Mouse (Mus musculus) left cerebral cortex, adult 8-10 months (tissue): Measurements from ENCODE around the gene Aldob. TPM values are rescaled to one million over a fixed set of nuclear protein-coding genes. Genes with fewer than 3 reads are reported as not detected.

Experiments used
- DNase-seq, 2 experiments: peaks; one replicate each; pipeline ENCODE4 v3.0.0; 2022; ENCODE audit warnings: low spot score in 2 of 2
- total RNA-seq, 4 experiments: library from RNA; stranded (reverse); gene quantifications; 2 replicates each; pipeline ENCODE4 v1.2.4; 2022

The Aldob gene
- 1 to 10 TPM; 1.9 to 3.6 (median 2.5) TPM for total RNA-seq

DNA sequence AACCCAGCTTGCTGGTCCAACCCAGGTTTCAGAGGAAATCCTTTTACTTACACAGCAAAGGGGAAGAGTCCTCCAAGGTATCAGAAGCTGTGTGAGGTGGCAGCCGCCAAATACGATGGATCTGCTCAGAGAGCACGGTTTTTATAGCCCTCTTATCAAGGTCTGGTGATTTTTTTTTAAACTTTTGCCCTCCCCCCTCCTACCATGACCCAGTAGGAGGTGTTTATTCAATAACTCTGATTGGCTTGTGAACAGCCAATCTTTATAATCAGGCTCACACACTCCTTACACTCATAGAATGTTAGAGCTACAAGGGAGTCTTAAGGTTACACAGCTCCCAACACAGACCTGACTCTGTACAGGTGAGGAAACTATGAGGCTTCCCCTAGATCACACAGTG lies at the start of gene Aldob:
TSS of gene Aldob (minus strand) at position 164 of the 400 bp plus-strand sequence.
- no peak for DNase-seq

DNA sequence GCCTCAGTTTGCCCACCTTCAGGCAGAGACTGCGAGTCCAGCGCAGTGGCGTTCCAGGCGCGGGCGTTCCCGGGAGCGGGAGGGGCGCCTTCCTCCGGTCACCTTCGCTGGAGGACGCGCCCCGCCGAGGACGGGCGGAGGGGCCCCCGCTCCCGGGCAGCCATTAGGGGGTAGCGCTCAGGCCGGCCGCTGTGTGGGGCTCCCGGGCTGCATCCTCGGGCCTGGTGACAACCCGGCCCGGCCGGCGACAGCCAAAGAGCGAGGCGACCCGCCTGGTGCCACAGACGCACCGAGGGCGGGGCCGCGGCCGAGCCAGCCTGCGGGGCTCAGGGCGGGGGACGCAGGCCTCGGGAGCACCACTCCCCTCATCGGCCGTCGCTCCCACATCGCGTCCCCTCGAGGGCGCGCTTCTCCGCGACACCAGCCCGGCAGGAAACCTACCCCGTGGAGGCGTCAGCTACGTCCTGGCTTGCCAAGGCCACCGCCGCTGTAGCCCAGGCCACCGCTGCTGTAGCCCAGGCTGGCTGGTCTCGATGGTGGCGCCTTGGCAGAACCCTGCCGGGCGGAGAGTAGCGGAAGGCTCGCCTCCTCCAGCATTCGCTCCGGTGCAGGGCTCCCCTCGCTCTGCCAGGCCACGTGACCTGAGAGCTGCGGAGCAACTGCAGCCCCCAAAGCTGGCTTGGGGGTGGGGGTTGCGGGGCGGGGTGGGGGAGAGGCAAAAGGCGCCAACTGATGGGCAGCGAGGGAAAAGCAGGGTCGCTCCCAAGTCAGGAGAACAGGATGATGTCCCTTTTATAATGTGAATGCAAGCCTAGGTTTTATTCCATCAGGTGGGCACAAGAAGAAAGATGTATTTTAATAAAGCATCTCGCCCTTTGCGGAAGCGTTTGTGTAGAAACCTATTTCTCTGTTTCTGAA lies 48.1 kb upstream of the Aldob start, which contains the start of gene Tmem246:
TSS of gene Tmem246 (minus strand) at position 694 of the 918 bp plus-strand sequence.
- peak; percentile 59 to 69 for DNase-seq

DNA sequence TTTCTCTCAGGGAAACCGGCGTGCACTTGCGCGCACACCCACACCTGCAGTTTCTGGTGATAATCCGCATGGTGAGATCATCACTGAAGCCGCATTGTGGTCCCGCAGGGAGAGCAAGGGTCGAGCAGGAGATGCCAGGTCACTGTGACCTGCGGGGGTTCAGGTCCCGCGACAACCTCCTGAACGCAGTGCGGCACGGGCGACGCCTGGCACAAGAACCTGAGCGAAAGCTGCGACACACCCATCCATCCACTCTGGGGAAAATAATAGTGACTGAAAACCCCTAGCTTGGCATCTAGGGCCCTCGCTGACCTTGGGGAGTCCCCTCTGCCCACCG lies 47.5 kb upstream of the Aldob start:
- DNase-seq, result peak in 1 of 2 experiments; percentile 34

DNA sequence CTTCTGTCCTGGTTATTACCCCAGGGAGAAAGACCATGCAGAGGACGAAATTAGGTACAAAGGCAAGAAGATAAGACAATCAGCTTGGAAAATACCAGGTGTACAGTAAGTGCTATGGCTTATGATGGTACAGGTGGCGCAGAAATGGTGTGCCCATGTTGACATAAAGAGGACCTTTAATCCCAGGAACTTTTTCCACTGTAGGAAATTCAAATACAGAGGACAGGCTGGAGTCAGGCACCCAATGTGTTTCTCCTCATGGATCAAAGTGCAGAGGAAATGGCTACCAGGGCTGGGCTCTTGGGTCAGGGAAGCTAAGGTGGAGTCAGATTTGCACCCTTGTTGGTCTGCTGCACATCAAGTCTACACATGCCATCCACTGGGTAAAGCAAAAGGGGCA lies 40.8 kb upstream of the Aldob start:
- DNase-seq, result no peak

DNA sequence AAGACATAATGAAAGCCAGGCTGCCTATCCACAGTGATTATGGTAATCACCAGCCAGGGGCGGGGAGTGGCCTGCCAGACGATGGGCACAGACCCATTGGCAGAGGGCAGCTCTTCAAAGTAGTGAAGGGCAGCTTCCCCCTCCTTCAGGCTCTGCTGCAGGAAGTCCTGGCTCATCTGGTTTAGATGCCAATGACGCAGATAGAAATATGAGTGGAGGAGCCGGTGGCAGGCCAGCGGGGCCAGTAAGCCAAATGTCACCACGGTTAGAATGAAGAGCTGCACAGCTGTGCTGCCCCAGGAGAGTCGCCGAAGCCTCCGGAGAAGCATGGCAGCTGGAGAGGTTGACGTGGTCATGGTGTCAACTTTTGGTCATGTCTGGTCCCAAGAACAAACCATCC lies 37.5 kb upstream of the Aldob start:
- no peak for DNase-seq

DNA sequence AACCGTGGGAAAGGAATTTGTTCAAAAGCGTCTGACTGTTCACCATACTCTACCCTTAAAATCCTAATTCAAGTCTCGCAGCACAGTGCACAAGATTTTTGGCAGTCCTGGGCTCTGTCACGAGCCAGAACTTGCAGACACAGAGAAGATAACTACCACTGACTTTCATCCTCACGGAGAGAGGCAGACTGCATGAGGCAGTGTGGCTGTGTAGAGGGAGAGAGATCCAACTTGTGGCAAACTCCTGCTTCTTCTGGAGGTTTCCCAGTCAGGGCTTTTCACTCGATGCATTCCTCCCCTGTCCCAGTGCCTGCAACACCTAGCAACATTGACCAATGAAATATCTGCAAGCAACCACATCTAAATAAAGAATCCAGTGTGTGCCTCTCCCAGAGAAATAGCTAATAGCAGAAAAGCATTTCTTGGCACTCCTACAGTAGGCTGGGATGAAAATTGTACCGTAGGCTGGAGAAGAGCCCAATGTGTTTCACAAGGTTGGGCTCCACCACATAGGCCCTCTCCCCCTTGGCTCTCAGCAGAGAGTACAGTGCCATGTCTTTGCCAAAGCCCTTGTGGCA lies 36.3 kb upstream of the Aldob start:
- no peak for DNase-seq

DNA sequence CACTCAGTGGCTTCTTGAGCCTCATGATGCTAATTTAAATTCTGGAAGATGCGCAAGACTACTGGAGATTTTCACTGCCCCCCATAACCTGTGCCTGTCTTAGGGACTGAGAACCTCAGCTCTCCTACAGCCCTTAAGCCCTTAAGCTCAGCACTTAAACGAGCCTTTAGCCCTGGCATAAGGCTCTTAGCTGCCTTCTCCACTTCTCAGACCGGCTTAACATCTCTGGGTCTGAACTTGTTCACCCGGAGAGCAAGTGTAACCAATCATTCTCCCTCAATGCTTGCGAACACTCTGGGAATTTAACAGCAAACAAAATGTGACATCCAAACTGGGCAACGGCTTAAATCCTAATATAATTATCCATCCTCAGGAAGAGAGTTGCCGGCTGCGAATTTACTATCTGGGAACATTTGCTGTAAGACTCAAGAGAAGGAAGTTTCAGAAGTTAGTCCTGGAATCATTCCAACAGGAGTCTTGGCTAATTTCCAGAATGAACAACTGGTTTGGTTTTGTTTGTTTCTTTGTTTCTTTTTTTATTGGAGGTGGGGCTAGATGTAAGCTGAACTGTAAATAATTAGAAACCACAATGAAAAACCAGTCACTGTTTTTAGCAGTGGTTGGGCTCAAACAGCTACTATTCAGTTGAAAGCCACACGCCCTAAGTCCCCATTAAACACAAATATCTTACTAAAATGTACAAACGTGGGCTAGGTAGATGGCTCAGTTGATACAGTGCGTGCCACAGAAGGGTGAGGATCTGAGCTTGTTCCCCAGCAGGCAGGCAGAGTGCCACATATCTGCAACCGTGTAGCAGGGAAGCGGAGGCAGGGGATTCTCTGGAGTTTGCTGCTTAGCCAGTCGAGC lies 34.9 kb upstream of the Aldob start:
- no peak for DNase-seq

DNA sequence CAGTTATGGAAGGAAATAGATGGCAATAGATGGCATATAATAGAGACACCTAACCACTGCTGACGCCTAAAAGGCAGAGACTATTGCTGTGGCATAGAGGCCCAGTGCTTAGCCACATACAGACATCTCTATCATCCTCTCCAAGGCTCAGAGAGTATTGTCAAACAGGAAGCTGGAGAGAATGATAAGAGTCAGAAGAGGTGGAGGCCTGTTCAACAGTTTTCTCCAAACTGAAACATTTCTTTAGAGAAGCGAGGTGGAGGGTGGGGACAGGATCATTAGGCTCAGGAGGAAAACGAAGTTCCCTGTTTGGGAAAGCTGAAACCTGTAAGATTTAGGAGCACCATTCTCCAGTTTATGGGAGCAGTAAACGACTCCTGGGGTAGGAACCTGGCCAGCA lies 31.9 kb upstream of the Aldob start:
- DNase-seq, result no peak

DNA sequence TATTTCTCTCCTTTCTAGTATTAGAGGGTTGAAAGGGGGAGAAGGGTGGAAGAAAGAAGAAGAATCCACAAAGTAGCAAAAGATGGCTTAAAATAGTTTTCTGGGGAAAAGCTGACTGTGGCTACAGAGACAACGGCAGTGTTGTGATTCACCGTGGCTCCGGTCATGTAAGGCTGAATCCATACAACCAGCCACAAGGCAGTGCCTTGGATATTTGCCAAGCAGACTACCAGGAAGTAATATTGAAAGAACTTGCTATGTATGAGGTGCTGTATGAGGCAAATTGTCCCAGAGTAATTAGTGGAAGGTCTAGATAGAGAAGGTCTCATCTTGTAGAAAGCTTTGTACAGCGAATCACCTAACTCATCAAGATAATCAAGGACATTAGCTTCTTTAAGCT lies 22.8 kb upstream of the Aldob start:
- DNase-seq, result no peak

DNA sequence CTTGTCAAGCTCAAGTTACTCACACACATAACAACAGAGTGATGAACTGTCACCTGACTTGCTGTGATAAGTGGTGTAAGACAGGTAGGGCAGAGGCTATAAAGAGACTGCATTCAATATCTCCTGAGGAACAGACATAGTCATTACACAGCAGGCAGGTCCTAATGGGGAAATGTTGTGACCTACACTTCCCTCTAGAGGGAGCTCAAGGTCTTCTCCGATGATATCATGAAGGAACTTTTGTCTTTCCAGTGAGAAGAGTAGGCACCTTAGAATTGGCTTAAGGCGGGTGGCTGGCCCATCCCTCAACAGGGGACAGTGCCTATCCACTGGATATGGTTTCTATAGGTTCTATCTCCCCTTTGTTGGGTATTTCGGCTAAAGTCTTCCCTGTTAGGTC lies 18.3 kb upstream of the Aldob start:
- peak in 1 of 2 experiments; percentile 59 for DNase-seq

DNA sequence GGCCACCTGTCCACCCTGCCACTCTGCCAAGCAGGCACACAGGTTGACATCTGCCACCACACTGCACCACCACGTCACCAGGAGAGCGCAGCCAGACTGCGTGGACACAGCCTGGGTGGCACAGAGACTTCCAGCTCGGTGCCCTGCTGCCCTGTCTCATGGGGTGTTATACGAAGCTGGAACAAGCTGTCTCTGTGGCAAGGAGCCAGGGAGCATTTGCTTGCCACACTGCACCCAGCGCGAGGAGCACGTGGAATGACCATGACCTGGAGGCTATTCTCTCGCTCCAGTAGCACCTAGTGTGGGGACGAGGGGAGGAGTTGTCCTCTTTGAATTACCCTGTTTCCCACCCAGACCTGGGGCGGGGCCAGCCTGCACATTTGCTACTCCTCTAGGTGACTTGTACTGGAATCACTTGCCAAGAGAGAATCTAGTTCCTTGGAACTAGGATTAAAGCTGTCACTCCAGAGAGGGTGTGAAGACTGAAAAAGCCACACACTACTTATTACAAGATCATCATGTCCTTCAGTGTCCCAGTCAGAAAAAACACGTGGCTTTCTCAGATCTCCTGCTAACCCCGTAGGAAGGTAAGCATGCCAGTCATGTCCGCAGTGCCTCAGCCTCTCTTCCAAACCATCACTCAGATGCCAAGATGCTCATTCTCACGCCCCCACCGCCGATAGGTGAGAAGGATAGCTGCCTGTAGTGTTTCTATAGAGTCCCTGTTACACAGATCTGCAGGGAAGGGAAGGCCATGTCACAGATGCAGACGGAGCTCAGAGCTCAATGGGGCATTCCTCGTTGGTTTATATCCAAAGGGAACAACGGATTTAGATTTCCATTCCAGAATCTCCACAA lies 10.8 kb upstream of the Aldob start:
- DNase-seq, result peak; percentile 15 to 33

DNA sequence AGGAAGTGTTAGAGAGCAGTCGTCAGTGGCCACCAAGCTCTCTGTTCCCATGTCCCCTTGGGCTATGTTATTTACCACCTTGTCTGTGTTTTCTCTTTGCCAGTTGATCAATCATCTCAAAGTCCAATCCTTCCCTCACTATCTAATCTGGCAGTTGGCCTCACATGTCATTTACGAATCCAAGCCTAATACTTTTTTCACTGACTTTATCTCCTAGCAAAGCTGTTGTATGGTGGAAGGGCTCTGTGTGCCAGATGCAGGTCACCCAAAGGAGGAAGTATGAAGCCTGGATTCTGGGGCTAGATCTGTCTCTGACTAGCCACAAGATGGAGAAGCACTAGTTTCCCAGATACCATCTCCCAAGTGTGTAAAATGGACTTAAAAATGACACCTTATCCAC lies 8.8 kb upstream of the Aldob start:
- DNase-seq, result no peak

DNA sequence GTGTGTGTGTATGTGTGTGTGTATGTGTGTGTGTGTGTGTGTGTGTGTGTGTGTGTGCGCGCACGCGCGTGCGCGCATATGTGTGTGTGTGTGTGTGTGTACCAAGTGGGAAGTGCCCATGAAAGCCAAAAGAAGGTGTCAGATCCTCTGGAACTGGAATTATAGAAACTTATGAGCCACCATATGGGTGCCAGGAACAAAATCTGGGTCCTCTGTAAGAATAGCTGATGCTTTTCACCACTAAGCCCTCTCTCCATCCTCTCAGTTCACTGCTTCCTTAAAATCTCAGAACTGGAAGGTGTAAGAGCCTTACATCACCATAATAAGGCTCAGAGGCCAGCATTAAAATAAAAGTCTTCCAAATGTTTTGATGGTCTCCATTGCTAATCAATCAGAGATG lies 8.0 kb upstream of the Aldob start:
- no peak for DNase-seq

DNA sequence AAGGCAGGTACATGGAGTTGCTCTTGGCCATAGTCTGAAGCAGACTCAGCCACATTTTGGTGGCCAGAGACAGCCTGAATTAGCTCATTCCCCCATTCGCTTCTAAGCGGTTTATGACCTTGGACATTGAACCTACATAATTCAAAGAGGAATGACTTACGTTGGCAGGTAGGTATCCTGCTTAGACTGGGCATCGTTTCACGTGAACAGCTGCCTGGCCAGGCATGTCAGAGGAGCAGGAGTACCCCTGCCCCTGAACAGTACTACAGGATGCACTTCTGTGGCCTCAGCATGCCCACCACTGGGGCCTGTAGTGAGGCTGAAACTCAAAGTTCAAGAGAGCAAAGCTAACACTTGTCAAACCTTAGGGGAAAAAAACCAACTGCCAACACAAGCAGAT lies 4.0 kb upstream of the Aldob start:
- no peak for DNase-seq

DNA sequence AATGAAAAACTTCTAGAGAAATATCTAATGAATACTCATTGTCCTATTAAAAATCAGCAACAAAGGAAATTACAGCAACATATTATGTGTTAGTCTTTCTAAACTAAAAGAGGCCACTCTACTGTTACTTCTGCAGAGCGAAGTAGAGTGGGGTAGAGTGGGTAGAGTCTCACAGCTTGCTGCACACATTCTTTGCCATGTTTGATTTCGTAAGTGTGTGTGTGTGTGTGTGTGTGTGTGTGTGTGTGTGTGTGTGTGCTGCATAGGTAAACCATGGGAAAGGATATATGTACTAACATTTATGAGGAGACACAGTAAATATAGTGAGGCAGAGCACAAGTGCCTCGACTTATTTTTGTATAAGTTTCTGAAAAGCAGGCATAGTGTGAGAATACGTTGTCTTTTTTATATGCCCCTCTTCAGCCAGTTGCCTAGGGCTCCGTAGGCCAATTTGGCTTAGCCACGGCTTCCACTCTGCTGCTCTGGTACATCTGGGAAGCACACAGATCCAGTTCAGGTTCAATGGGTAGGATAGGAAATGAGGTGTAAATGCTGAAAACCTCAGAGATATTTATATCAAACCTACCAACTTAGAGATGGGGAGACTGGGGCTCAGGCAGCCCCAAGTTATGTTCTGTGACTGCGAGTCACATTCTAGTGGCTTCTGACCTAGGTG lies 1.7 kb downstream of the Aldob start:
- DNase-seq, result no peak

DNA sequence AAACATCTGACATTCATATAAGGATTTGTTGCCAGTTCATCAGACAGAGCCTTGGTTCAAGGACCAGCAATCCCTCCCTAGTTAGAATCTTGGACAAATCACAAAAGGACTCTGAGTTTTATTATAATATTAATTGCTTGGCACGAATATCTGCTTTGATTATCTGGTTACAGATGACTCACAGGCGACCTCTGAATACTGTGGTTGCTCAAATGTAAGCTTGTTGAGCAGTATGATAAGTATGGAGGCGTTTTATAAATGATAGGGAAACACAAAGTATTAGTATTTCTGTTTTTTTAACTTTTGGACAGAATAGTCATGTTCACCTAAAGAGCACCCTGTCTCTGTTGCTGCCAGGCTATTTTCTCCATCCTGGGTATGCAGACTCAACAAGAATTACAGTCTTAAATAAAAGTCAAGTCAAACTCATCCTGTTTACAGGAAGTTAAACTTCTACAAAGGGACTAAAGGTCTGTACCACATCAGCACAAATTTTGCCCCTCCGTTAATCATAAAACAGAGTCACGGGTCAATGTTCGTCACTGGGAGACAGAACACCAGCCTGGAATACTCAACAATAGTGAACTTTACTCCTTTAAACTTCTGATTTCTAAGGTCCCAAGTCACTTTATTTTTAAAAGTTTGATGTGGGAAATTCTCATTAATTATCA lies 2.3 kb downstream of the Aldob start:
- DNase-seq, result no peak

DNA sequence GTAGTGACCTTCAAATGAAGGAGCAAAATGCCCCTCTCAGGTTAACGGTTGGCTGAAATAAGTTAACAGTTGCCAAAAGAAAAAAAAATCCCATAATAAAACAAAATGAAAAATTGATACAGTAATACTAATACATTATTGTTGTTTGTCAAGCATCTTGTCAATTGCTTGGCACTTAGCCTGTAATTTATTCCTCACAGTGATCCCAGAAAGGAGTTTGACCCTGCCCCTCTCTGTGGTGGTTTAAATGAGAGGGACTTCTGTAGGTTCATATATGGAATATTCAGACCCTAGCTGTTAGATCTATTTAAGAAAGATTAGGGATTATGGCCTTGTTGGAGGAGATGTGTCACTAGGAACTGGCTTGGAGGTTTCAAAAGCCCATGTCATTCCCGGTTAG lies 3.3 kb downstream of the Aldob start:
- DNase-seq, result no peak

DNA sequence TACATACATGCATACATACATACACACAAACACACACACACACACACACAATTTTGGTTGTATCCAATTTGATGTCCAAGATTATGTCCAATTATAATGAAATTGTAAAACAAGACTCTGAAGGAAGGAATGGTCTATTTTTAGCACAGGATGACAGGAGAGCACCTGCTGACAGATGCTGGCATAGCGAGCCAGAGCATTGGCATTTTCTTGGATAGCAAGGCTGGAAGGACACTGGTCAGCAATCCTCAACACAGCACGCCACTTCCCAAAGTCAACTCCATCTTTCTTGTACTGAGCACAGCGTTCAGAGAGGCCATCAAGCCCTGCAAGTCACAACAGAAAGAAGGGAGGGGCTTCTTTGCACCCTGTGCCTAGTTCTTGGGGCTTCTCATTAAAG lies 8.4 kb downstream of the Aldob start:
- DNase-seq, result no peak

DNA sequence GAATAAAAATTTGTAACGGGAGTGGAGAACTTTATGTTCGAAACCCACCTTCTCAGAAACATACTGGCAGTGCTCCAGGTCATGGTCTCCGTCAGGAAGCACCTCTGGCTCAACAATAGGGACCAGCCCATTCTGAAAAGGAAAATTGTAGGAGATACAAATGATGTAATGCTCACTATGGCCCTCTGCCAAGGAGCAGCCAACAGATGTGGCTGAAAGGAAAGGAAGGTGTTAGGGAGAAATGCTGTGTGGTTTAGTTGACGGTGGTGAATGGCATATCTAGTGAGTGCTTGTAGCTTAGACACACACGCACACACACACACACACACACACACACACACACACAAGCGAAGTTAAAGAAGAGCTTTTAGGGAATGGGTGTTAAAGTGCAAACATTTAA lies 9.7 kb downstream of the Aldob start:
- DNase-seq, result no peak

DNA sequence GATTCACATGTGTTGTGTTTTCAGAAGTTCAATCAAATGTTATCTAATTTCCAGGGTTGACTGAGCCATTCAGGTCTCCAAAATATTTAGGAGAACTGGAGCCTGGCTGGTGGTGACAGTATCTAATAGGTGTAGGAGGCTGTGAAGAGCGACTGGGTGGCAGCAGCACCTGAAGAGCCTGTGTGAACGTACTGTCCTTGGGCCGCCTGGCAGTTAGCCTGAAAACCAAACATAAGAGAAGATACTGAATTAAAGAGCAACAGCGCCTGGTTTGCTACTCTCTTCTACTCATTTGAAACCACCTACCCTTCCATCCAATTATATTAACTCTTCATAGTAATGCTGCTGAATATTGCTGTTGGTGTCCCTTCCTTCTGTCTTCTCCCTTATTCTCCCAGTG lies 12.7 kb downstream of the Aldob start:
- no peak for DNase-seq
